Mouse (Mus musculus) cerebellum, adult 2 months (tissue): ENCODE results near the gene Cnih3.

ENCODE experiments used
- CTCF ChIP-seq: fragments of 200-500 bp; IDR thresholded peaks from 2 replicates; pipeline ENCODE4 v1.5.1; 2011; ENCODE audit warnings: low read depth, mild to moderate bottlenecking, control low read depth, low read length, moderate library complexity, borderline replicate concordance; ENCODE audit not compliant: insufficient read depth
- POLR2A ChIP-seq: fragments of 200-500 bp; IDR thresholded peaks from 2 replicates; pipeline ENCODE4 v1.6.1; 2011; ENCODE audit warnings: low read length, control low read depth, borderline replicate concordance; ENCODE audit not compliant: insufficient read depth

- TF ChIP-seq POLR2A (no peak), CTCF (no peak)
Observed at GRCm38 (mm10) chr1:181408086-181408975, 55.9 kb downstream of the Cnih3 start.
